Mouse (Mus musculus): ENCODE data around the gene B4galnt1. TPM values are rescaled to one million over a fixed set of nuclear protein-coding genes. Genes with fewer than 3 reads are reported as not detected.
A peak's percentile ranks its signal among the peaks of the same experiment; 100 is the strongest.

The B4galnt1 gene
- polyA plus RNA-seq, 2 experiments = 11.8 to 12.1 TPM

- Histone ChIP-seq H3K4me2 (replicated peaks; ENCODE audit: low read depth, low read length, severe bottlenecking) (peak overlapping the region; percentile 75), H3K27ac (replicated peaks; ENCODE audit: low read depth, low read length) (no peak overlapping the region), H3K27me3 (ENCODE audit: control insufficient read depth, insufficient read depth, low read length) (peaks cover 51% of the 10 kb centered on the region), H3K36me3 (ENCODE audit: control insufficient read depth, insufficient read depth, low read length) (no peaks in the 10 kb centered on the region), H3K4me3 (replicated peaks; ENCODE audit: low read length) (peak overlapping the region; percentile 41), H3K9ac (ENCODE audit: low read depth, low read length, severe bottlenecking) (peak overlapping the region; percentile 25; the same call in 1 of the 2 replicates), H3K4me1 (ENCODE audit: control insufficient read depth, insufficient read depth, low read length) (no peaks in the 10 kb centered on the region; the same call in 1 of the 2 replicates), H3K9me3 (ENCODE audit: control insufficient read depth, low read length) (no peaks in the 10 kb centered on the region)
- no peak for TF ChIP-seq POLR2A (IDR thresholded peaks at IDR 0.05; ENCODE audit: borderline replicate concordance, extremely low read depth, insufficient read depth, insufficient read length)
- peak; percentile 80 for ATAC-seq (ENCODE audit: low FRiP score, low read depth)
- DNase-seq (ENCODE audit: low spot score) = peak; percentile 63
- WGBS = under 1% methylated on average over 29 of the region's 29 CpGs
Measured at GRCm38 (mm10) chr10:127170837-127171272, 5.8 kb downstream of the B4galnt1 start.

DNA sequence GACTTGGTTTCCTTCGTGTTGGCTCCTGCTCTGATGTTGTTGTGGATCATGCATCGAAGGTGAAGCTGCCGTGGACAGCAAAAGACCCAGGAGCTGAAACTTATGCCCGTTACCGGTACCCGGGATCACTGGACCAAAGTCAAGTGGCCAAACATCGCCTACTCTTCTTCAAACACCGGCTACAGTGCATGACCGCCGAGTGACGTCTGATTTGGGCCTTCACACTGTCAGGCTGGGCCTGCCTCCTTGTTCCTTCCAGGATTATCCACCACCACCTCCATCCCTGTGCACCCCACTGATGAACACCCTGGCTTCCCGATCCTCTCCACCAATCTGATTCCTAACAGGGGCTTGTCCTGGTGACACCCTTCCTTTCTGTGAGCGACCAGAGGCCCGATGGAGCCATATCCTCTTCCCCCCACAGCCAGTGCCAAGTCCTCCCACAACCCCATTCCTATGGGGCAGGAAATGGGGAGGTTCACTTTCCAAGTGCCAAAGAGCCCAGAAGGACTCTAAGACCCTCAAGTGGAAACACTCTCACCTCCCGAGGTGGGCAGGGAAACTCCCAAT lies 6.7 kb downstream of the B4galnt1 start:
- DNase-seq (ENCODE audit: low spot score) = no peak
- Histone ChIP-seq H3K27me3 (ENCODE audit: control insufficient read depth, insufficient read depth, low read length) (peaks cover 47% of the 10 kb centered on the region), H3K36me3 (ENCODE audit: control insufficient read depth, insufficient read depth, low read length) (no peaks in the 10 kb centered on the region), H3K4me3 (replicated peaks; ENCODE audit: low read length) (no peak overlapping the region), H3K9ac (ENCODE audit: low read depth, low read length, severe bottlenecking) (no peak overlapping the region), H3K9me3 (ENCODE audit: control insufficient read depth, low read length) (no peaks in the 10 kb centered on the region), H3K4me2 (replicated peaks; ENCODE audit: low read depth, low read length, severe bottlenecking) (no peak overlapping the region), H3K4me1 (ENCODE audit: control insufficient read depth, insufficient read depth, low read length) (no peaks in the 10 kb centered on the region), H3K27ac (replicated peaks; ENCODE audit: low read depth, low read length) (no peak overlapping the region)
- WGBS = 87% methylated on average over 15 of the region's 15 CpGs
- no peak for ATAC-seq (ENCODE audit: low FRiP score, low read depth)
- no peak for TF ChIP-seq POLR2A (IDR thresholded peaks at IDR 0.05; ENCODE audit: borderline replicate concordance, extremely low read depth, insufficient read depth, insufficient read length)

GRCm38 (mm10) chr10:127173148-127174065 lies 8.4 kb downstream of the B4galnt1 start:
- Histone ChIP-seq H3K4me3 (replicated peaks; ENCODE audit: low read length) (no peak overlapping the region), H3K4me1 (ENCODE audit: control insufficient read depth, insufficient read depth, low read length) (peaks cover 7% of the 10 kb centered on the region), H3K9me3 (ENCODE audit: control insufficient read depth, low read length) (no peaks in the 10 kb centered on the region), H3K27me3 (ENCODE audit: control insufficient read depth, insufficient read depth, low read length) (peaks cover 47% of the 10 kb centered on the region), H3K4me2 (replicated peaks; ENCODE audit: low read depth, low read length, severe bottlenecking) (no peak overlapping the region), H3K27ac (replicated peaks; ENCODE audit: low read depth, low read length) (no peak overlapping the region), H3K36me3 (ENCODE audit: control insufficient read depth, insufficient read depth, low read length) (no peaks in the 10 kb centered on the region), H3K9ac (ENCODE audit: low read depth, low read length, severe bottlenecking) (no peak overlapping the region)
- no peak for ATAC-seq (ENCODE audit: low FRiP score, low read depth)
- TF ChIP-seq POLR2A (IDR thresholded peaks at IDR 0.05; ENCODE audit: borderline replicate concordance, extremely low read depth, insufficient read depth, insufficient read length) = no peak
- no peak for DNase-seq (ENCODE audit: low spot score)
- 82% methylated on average over 16 of the region's 16 CpGs for WGBS

GRCm38 (mm10) chr10:127174170-127174569 lies 9.1 kb downstream of the B4galnt1 start:
- ATAC-seq (ENCODE audit: low FRiP score, low read depth) (no peak), DNase-seq (ENCODE audit: low spot score) (no peak)
- H3K4me1 ChIP-seq (ENCODE audit: control insufficient read depth, insufficient read depth, low read length) = peaks cover 7% of the 10 kb centered on the region
- no peak for TF ChIP-seq POLR2A (IDR thresholded peaks at IDR 0.05; ENCODE audit: borderline replicate concordance, extremely low read depth, insufficient read depth, insufficient read length)
- no peak overlapping the region for H3K27ac ChIP-seq (replicated peaks; ENCODE audit: low read depth, low read length)
- no peak overlapping the region for H3K9ac ChIP-seq (ENCODE audit: low read depth, low read length, severe bottlenecking)
- peaks cover 50% of the 10 kb centered on the region for H3K27me3 ChIP-seq (ENCODE audit: control insufficient read depth, insufficient read depth, low read length)
- H3K4me2 ChIP-seq (replicated peaks; ENCODE audit: low read depth, low read length, severe bottlenecking) = no peak overlapping the region
- H3K36me3 ChIP-seq (ENCODE audit: control insufficient read depth, insufficient read depth, low read length) = no peaks in the 10 kb centered on the region
- WGBS = 87% methylated on average over 7 of the region's 7 CpGs
- H3K4me3 ChIP-seq (replicated peaks; ENCODE audit: low read length) = no peak overlapping the region
- no peaks in the 10 kb centered on the region for H3K9me3 ChIP-seq (ENCODE audit: control insufficient read depth, low read length)

- H3K9ac ChIP-seq (ENCODE audit: low read depth, low read length, severe bottlenecking) = no peak overlapping the region
- 44% methylated on average over 3 of the region's 3 CpGs for WGBS
- no peak for TF ChIP-seq POLR2A (IDR thresholded peaks at IDR 0.05; ENCODE audit: borderline replicate concordance, extremely low read depth, insufficient read depth, insufficient read length)
- H3K27me3 ChIP-seq (ENCODE audit: control insufficient read depth, insufficient read depth, low read length) = peaks cover 47% of the 10 kb centered on the region
- no peak overlapping the region for H3K4me2 ChIP-seq (replicated peaks; ENCODE audit: low read depth, low read length, severe bottlenecking)
- H3K36me3 ChIP-seq (ENCODE audit: control insufficient read depth, insufficient read depth, low read length) = no peaks in the 10 kb centered on the region
- H3K27ac ChIP-seq (replicated peaks; ENCODE audit: low read depth, low read length) = no peak overlapping the region
- DNase-seq (ENCODE audit: low spot score) = no peak
- no peak for ATAC-seq (ENCODE audit: low FRiP score, low read depth)
- H3K4me3 ChIP-seq (replicated peaks; ENCODE audit: low read length) = no peak overlapping the region
- H3K4me1 ChIP-seq (ENCODE audit: control insufficient read depth, insufficient read depth, low read length) = peaks cover 16% of the 10 kb centered on the region
- H3K9me3 ChIP-seq (ENCODE audit: control insufficient read depth, low read length) = no peaks in the 10 kb centered on the region
Measured at GRCm38 (mm10) chr10:127176228-127176627, 11.2 kb downstream of the B4galnt1 start.
